Mouse (Mus musculus): Measurements from ENCODE around the gene 4930447C04Rik. TPM values are rescaled to one million over a fixed set of nuclear protein-coding genes. Genes with fewer than 3 reads are reported as not detected.

The 4930447C04Rik gene
- total RNA-seq (2014; fragmentation: Nextera tagmentation) (not detected in 2 replicates), total RNA-seq (2017) (0.29 and 0.66 TPM in 2 replicates), polyA plus RNA-seq (2012) (not detected in 2 replicates)

GRCm38 (mm10) chr12:72940071-72940821, at the start of gene 4930447C04Rik:
4930447C04Rik (minus strand) TSS chr12:72940774.
- Histone ChIP-seq H3K27me3 (ENCODE audit: insufficient read depth, low read length) (peaks cover 16% of the 10 kb centered on the region), H3K9me3 (replicated peaks) (no peaks in the 10 kb centered on the region), H3K4me1 (ENCODE audit: insufficient read depth, low read depth, low read length) (no peaks in the 10 kb centered on the region), H3K36me3 (replicated peaks) (no peaks in the 10 kb centered on the region), H3K4me3 (ENCODE audit: low read depth, low read length) (no peak within 1 kb of the TSS)
- TF ChIP-seq POLR2AphosphoS5 (IDR thresholded peaks at IDR 0.05; ENCODE audit: insufficient replicate concordance, low read depth, low read length) (no peak), GATA1 (IDR thresholded peaks at IDR 0.05; ENCODE audit: borderline replicate concordance, low read length) (no peak), CTCF (IDR thresholded peaks at IDR 0.05; ENCODE audit: low read depth, low read length) (no peak), TAL1 (conservative IDR thresholded peaks at IDR 0.05; ENCODE audit: low read depth, low read length) (no peak), GATA2 (IDR thresholded peaks at IDR 0.05; ENCODE audit: borderline replicate concordance, low read depth, low read length) (no peak)
- DNase-seq (ENCODE audit: low spot score) (no peak), ATAC-seq (ENCODE audit: extremely low read depth, insufficient number of reproducible peaks, low FRiP score, poor library complexity, severe bottlenecking) (no peak)

- Histone ChIP-seq H3K27me3 (ENCODE audit: insufficient read depth, low read length) (peaks cover 17% of the 10 kb centered on the region), H3K4me3 (ENCODE audit: low read depth, low read length) (no peak overlapping the region), H3K4me1 (ENCODE audit: insufficient read depth, low read depth, low read length) (no peaks in the 10 kb centered on the region), H3K36me3 (replicated peaks) (no peaks in the 10 kb centered on the region), H3K9me3 (replicated peaks) (no peaks in the 10 kb centered on the region)
- TF ChIP-seq GATA1 (IDR thresholded peaks at IDR 0.05; ENCODE audit: borderline replicate concordance, low read length) = no peak
- TF ChIP-seq GATA2 (IDR thresholded peaks at IDR 0.05; ENCODE audit: borderline replicate concordance, low read depth, low read length) = no peak
- no peak for TF ChIP-seq TAL1 (conservative IDR thresholded peaks at IDR 0.05; ENCODE audit: low read depth, low read length)
- no peak for TF ChIP-seq CTCF (IDR thresholded peaks at IDR 0.05; ENCODE audit: low read depth, low read length)
- no peak for TF ChIP-seq POLR2AphosphoS5 (IDR thresholded peaks at IDR 0.05; ENCODE audit: insufficient replicate concordance, low read depth, low read length)
- ATAC-seq (ENCODE audit: extremely low read depth, insufficient number of reproducible peaks, low FRiP score, poor library complexity, severe bottlenecking) = no peak
- DNase-seq (ENCODE audit: low spot score) = no peak
These were observed 42.7 kb upstream of the 4930447C04Rik start for GRCm38 (mm10) chr12:72983071-72983857.

- no peaks in the 10 kb centered on the region for H3K36me3 ChIP-seq (replicated peaks)
- peaks cover 17% of the 10 kb centered on the region for H3K27me3 ChIP-seq (ENCODE audit: insufficient read depth, low read length)
- no peaks in the 10 kb centered on the region for H3K4me1 ChIP-seq (ENCODE audit: insufficient read depth, low read depth, low read length)
- DNase-seq (ENCODE audit: low spot score) (no peak), ATAC-seq (ENCODE audit: extremely low read depth, insufficient number of reproducible peaks, low FRiP score, poor library complexity, severe bottlenecking) (no peak)
- no peak overlapping the region for H3K4me3 ChIP-seq (ENCODE audit: low read depth, low read length)
- H3K9me3 ChIP-seq (replicated peaks) = no peaks in the 10 kb centered on the region
- TF ChIP-seq GATA1 (IDR thresholded peaks at IDR 0.05; ENCODE audit: borderline replicate concordance, low read length) (no peak), CTCF (IDR thresholded peaks at IDR 0.05; ENCODE audit: low read depth, low read length) (no peak)
These were observed 42.0 kb upstream of the 4930447C04Rik start for GRCm38 (mm10) chr12:72982616-72983015.

GRCm38 (mm10) chr12:72979236-72979635, 38.7 kb upstream of the 4930447C04Rik start:
- peaks cover 7% of the 10 kb centered on the region for H3K4me1 ChIP-seq (ENCODE audit: insufficient read depth, low read depth, low read length)
- H3K9me3 ChIP-seq (replicated peaks) = no peaks in the 10 kb centered on the region
- no peak for DNase-seq (ENCODE audit: low spot score)
- no peak overlapping the region for H3K4me3 ChIP-seq (ENCODE audit: low read depth, low read length)
- TF ChIP-seq POLR2AphosphoS5 (IDR thresholded peaks at IDR 0.05; ENCODE audit: insufficient replicate concordance, low read depth, low read length) = no peak
- no peak for TF ChIP-seq TAL1 (conservative IDR thresholded peaks at IDR 0.05; ENCODE audit: low read depth, low read length)
- no peak for TF ChIP-seq GATA1 (IDR thresholded peaks at IDR 0.05; ENCODE audit: borderline replicate concordance, low read length)
- TF ChIP-seq CTCF (IDR thresholded peaks at IDR 0.05; ENCODE audit: low read depth, low read length) = no peak
- no peak for TF ChIP-seq GATA2 (IDR thresholded peaks at IDR 0.05; ENCODE audit: borderline replicate concordance, low read depth, low read length)
- H3K36me3 ChIP-seq (replicated peaks) = no peaks in the 10 kb centered on the region
- no peak for ATAC-seq (ENCODE audit: extremely low read depth, insufficient number of reproducible peaks, low FRiP score, poor library complexity, severe bottlenecking)
- peaks cover 21% of the 10 kb centered on the region for H3K27me3 ChIP-seq (ENCODE audit: insufficient read depth, low read length)

- no peak for ATAC-seq (ENCODE audit: extremely low read depth, insufficient number of reproducible peaks, low FRiP score, poor library complexity, severe bottlenecking)
- DNase-seq (ENCODE audit: low spot score) = no peak
These were observed 37.3 kb upstream of the 4930447C04Rik start for GRCm38 (mm10) chr12:72977851-72978250.

GRCm38 (mm10) chr12:72976718-72977117, 36.1 kb upstream of the 4930447C04Rik start:
- Histone ChIP-seq H3K27me3 (ENCODE audit: insufficient read depth, low read length) (peaks cover 21% of the 10 kb centered on the region), H3K9me3 (replicated peaks) (no peaks in the 10 kb centered on the region), H3K36me3 (replicated peaks) (no peaks in the 10 kb centered on the region), H3K4me1 (ENCODE audit: insufficient read depth, low read depth, low read length) (peaks cover 9% of the 10 kb centered on the region), H3K4me3 (ENCODE audit: low read depth, low read length) (peak overlapping the region; percentile 7; the same call in 1 of the 2 replicates)
- ATAC-seq (ENCODE audit: extremely low read depth, insufficient number of reproducible peaks, low FRiP score, poor library complexity, severe bottlenecking) (peak; percentile 82), DNase-seq (ENCODE audit: low spot score) (peak; percentile 53)
- TF ChIP-seq POLR2AphosphoS5 (IDR thresholded peaks at IDR 0.05; ENCODE audit: insufficient replicate concordance, low read depth, low read length) (no peak), TAL1 (conservative IDR thresholded peaks at IDR 0.05; ENCODE audit: low read depth, low read length) (no peak), GATA1 (IDR thresholded peaks at IDR 0.05; ENCODE audit: borderline replicate concordance, low read length) (no peak), CTCF (IDR thresholded peaks at IDR 0.05; ENCODE audit: low read depth, low read length) (peak; percentile 42; the same call in 1 of the 2 replicates), GATA2 (IDR thresholded peaks at IDR 0.05; ENCODE audit: borderline replicate concordance, low read depth, low read length) (no peak)

More at GRCm38 (mm10) chr12:72977851-72978250, 37.3 kb upstream of the 4930447C04Rik start:
- H3K4me3 ChIP-seq (ENCODE audit: low read depth, low read length) = no peak overlapping the region
- peaks cover 24% of the 10 kb centered on the region for H3K27me3 ChIP-seq (ENCODE audit: insufficient read depth, low read length)
- H3K36me3 ChIP-seq (replicated peaks) = no peaks in the 10 kb centered on the region
- peaks cover 9% of the 10 kb centered on the region for H3K4me1 ChIP-seq (ENCODE audit: insufficient read depth, low read depth, low read length)
- H3K9me3 ChIP-seq (replicated peaks) = no peaks in the 10 kb centered on the region
- TF ChIP-seq GATA1 (IDR thresholded peaks at IDR 0.05; ENCODE audit: borderline replicate concordance, low read length) (no peak), CTCF (IDR thresholded peaks at IDR 0.05; ENCODE audit: low read depth, low read length) (no peak), TAL1 (conservative IDR thresholded peaks at IDR 0.05; ENCODE audit: low read depth, low read length) (no peak), GATA2 (IDR thresholded peaks at IDR 0.05; ENCODE audit: borderline replicate concordance, low read depth, low read length) (no peak), POLR2AphosphoS5 (IDR thresholded peaks at IDR 0.05; ENCODE audit: insufficient replicate concordance, low read depth, low read length) (no peak)

Data from G1E (cell line).